8 mouse cellular contexts compared by ENCODE assay signal in the genomic region with DNA sequence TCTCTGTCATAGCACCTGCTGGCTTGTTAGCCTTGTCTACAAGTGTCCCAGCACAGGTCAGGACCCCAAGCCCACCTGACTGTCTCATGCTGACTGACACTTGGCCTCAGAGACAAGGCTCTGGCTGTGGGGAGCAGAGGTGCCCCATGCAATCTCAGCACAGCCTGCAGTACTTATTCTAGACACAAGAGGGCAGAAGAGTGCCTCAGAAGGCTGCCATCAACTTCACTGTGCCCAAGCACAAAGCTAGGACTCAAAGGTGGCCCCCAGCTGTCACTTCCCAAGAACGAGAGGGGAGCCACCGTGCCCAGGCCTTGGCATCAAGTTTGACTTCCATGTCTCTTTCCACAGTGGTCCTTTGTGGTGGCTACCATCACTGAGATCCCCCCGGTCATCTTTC. TPM values are rescaled to one million over a fixed set of nuclear protein-coding genes. Genes with fewer than 3 reads are reported as not detected.
A peak's percentile ranks its signal among the peaks of the same experiment; 100 is the strongest.
DNase-seq lines count a peak whose midpoint lies in the region; ATAC-seq and TF ChIP-seq lines count a peak whose summit lies in the region.

No protein-coding gene starts in this region.

- ATAC-seq in erythroid progenitor cell, adult 5-6 weeks (replicated peaks; ENCODE audit: low FRiP score, poor library complexity, severe bottlenecking), result peak; percentile 38
- peak; percentile 32 for ATAC-seq in megakaryocyte-erythroid progenitor cell, adult 5-6 weeks (replicated peaks; ENCODE audit: low FRiP score, low TSS enrichment, poor library complexity, severe bottlenecking)
- ATAC-seq in inflammation-experienced regulatory T-cells, adult 6 months, result no peak

- TF ChIP-seq POLR2A in brain, embryonic 14.5 days (IDR thresholded peaks at IDR 0.05; ENCODE audit: borderline replicate concordance, extremely low read depth, insufficient read depth, insufficient read length, poor library complexity, severe bottlenecking), result no peak

- peak; percentile 92 for TF ChIP-seq CTCF in brain, embryonic 14.5 days (IDR thresholded peaks at IDR 0.05; ENCODE audit: borderline replicate concordance, extremely low read depth, insufficient read depth, insufficient read length)

- DNase-seq in NIH3T3 (ENCODE audit: low read depth), result peak; percentile 87
- peak; percentile 79 for DNase-seq in brain, embryonic 14.5 days (ENCODE audit: low read depth)
- peak; percentile 83 for DNase-seq in heart, postnatal 4 days
- DNase-seq in left cerebral cortex, adult 18-20 months (ENCODE audit: low spot score in 2 of 2), result peak; percentile 74 to 83
- DNase-seq in right cerebral cortex, postnatal 14 days, result peak; percentile 74

RNA-seq across cellular contexts. Expression of a gene that starts 8.7 kb away (rescaled TPM):
- polyA plus RNA-seq in brain, embryonic 14.5 days (2012; rRNA removed), result 73.6 and 76.6 TPM in 2 replicates
- total RNA-seq in erythroid progenitor cell, adult 5-6 weeks (2015; ENCODE audit: low replicate concordance), result 15.1 and 20.1 TPM in 2 replicates
- total RNA-seq in erythroid progenitor cell, adult 5-6 weeks (2017; ENCODE audit: low replicate concordance), result 7.7 and 13.8 TPM in 2 replicates
- 10 to 100 TPM; 11.4 to 12.5 TPM for total RNA-seq in heart, postnatal 4 days (2021)
- 100 to 1,000 TPM; 170 to 186 TPM for total RNA-seq in left cerebral cortex, adult 18-20 months (2021)
- 2.1 and 8.1 TPM in 2 replicates for total RNA-seq in megakaryocyte-erythroid progenitor cell, adult 5-6 weeks (2014; fragmentation: Nextera tagmentation)
- total RNA-seq in megakaryocyte-erythroid progenitor cell, adult 5-6 weeks (2017), result 0.99 and 1.0 TPM in 2 replicates
- 1 to 10 TPM in 2 of 3 experiments, under 1 TPM in 1; 0.80 to 1.5 (median 1.4) TPM for polyA plus RNA-seq in inflammation-experienced regulatory T-cells, adult 6 months (2017; shearing (Covaris generic))

RNA-seq across cellular contexts. Expression of a gene that starts 47.0 kb away (rescaled TPM):
- polyA plus RNA-seq in brain, embryonic 14.5 days (2012; rRNA removed), result 24.7 and 40.5 TPM in 2 replicates
- total RNA-seq in erythroid progenitor cell, adult 5-6 weeks (2015; ENCODE audit: low replicate concordance), result not detected in 2 replicates
- total RNA-seq in erythroid progenitor cell, adult 5-6 weeks (2017; ENCODE audit: low replicate concordance), result not detected in 2 replicates
- total RNA-seq in heart, postnatal 4 days (2021), result 100 to 1,000 TPM; 172 to 182 TPM
- 1 to 10 TPM; 6.5 to 7.3 TPM for total RNA-seq in left cerebral cortex, adult 18-20 months (2021)
- total RNA-seq in megakaryocyte-erythroid progenitor cell, adult 5-6 weeks (2014; fragmentation: Nextera tagmentation), result not detected in 2 replicates
- total RNA-seq in megakaryocyte-erythroid progenitor cell, adult 5-6 weeks (2017), result not detected in 2 replicates
- 1 to 10 TPM in 1 of 3 experiments, under 1 TPM in 1, not detected in 1; 0.22 to 1.2 TPM for polyA plus RNA-seq in inflammation-experienced regulatory T-cells, adult 6 months (2017; shearing (Covaris generic))

RNA-seq across cellular contexts. Expression of a gene that starts 48.6 kb away (rescaled TPM):
- polyA plus RNA-seq in brain, embryonic 14.5 days (2012; rRNA removed), result 21.7 and 43.2 TPM in 2 replicates
- 240 and 274 TPM in 2 replicates for total RNA-seq in erythroid progenitor cell, adult 5-6 weeks (2015; ENCODE audit: low replicate concordance)
- 176 and 259 TPM in 2 replicates for total RNA-seq in erythroid progenitor cell, adult 5-6 weeks (2017; ENCODE audit: low replicate concordance)
- total RNA-seq in heart, postnatal 4 days (2021), result 10 to 100 TPM; 13.1 to 15.4 TPM
- total RNA-seq in left cerebral cortex, adult 18-20 months (2021), result 10 to 100 TPM; 20.3 TPM
- total RNA-seq in megakaryocyte-erythroid progenitor cell, adult 5-6 weeks (2014; fragmentation: Nextera tagmentation), result 135 and 191 TPM in 2 replicates
- total RNA-seq in megakaryocyte-erythroid progenitor cell, adult 5-6 weeks (2017), result 76.4 and 185 TPM in 2 replicates
- polyA plus RNA-seq in inflammation-experienced regulatory T-cells, adult 6 months (2017; shearing (Covaris generic)), result 10 to 100 TPM; 51.5 to 81.0 (median 66.2) TPM

Comparison
In these comparisons a context has a peak if more than half of its experiments do, and no peak if none do; other contexts are left out.
1. RNA of a gene that starts 8.7 kb away (total RNA-seq): 170 to 186 TPM in left cerebral cortex, adult 18-20 months; 7.7 to 20.1 TPM in erythroid progenitor cell, adult 5-6 weeks, 11.4 to 12.5 TPM in heart, postnatal 4 days and 0.99 to 8.1 TPM in megakaryocyte-erythroid progenitor cell, adult 5-6 weeks; every median in the first group is over 4 times any median in the second.
2. RNA of a gene that starts 47.0 kb away (total RNA-seq): 172 to 182 TPM in heart, postnatal 4 days; 6.5 to 7.3 TPM in left cerebral cortex, adult 18-20 months, not detected in erythroid progenitor cell, adult 5-6 weeks and not detected in megakaryocyte-erythroid progenitor cell, adult 5-6 weeks; every median in the first group is over 10 times any median in the second.
3. Peak in every context shown above with its lines, with median percentiles within 50 percentile points of each other: DNase-seq.